Comparison of ENCODE assay signal across 8 mouse cellular contexts in genomic region chr9:15301399-15301798, GRCm38 (mm10). TPM values are rescaled to one million over a fixed set of nuclear protein-coding genes. Genes with fewer than 3 reads are reported as not detected.
DNase-seq lines count a peak whose midpoint lies in the region; ATAC-seq and TF ChIP-seq lines count a peak whose summit lies in the region.

No protein-coding gene starts in this region.

- H3K4me3 ChIP-seq in embryonic facial prominence, embryonic 14.5 days (ENCODE audit: low read depth, low read length): no peak overlapping the region
- no peak overlapping the region for H3K4me3 ChIP-seq in hindbrain, embryonic 16.5 days (ENCODE audit: low read length)
- H3K4me3 ChIP-seq in liver, adult 2 months (ENCODE audit: insufficient read depth, low read depth, low read length): peak overlapping the region; percentile 54

- no peak; the same call in 1 of the 2 replicates for ATAC-seq in embryonic facial prominence, embryonic 14.5 days (ENCODE audit: low read depth)
- ATAC-seq in hindbrain, embryonic 16.5 days: no peak

- peak; percentile 6 for DNase-seq in left cerebral cortex, postnatal 4 days
- no peak for DNase-seq in left cerebral cortex, adult 8-10 months (ENCODE audit: low spot score in 2 of 2)
- peak; percentile 55 for DNase-seq in embryonic facial prominence, embryonic 14.5 days (ENCODE audit: low spot score)
- peak; percentile 98 for DNase-seq in liver, adult 2 months (ENCODE audit: extremely low read depth, low read depth, low spot score)
- peak; percentile 9 for DNase-seq in splenic B cell, adult 2 months (ENCODE audit: low read depth, low spot score)
- DNase-seq in frontal cortex, postnatal 14 days (ENCODE audit: low spot score in 2 of 2): no peak
- DNase-seq in right cerebral cortex, postnatal 36 days (ENCODE audit: low spot score in 2 of 2): no peak

- TF ChIP-seq POLR2A in liver, adult 2 months (IDR thresholded peaks at IDR 0.05; ENCODE audit: extremely low read depth, insufficient read depth, low read length): peak; percentile 49; the same call in 1 of the 2 replicates

- H3K4me1 ChIP-seq in embryonic facial prominence, embryonic 14.5 days (ENCODE audit: control insufficient read depth, insufficient read depth, low read length): peaks cover 2% of the 10 kb centered on the region; the same call in 1 of the 2 replicates
- peaks cover 3% of the 10 kb centered on the region for H3K4me1 ChIP-seq in hindbrain, embryonic 16.5 days (ENCODE audit: control insufficient read depth, insufficient read depth, low read depth, low read length)
- peaks cover 14% of the 10 kb centered on the region for H3K4me1 ChIP-seq in liver, adult 2 months (ENCODE audit: control insufficient read depth, insufficient read depth, low read length)

- no peak overlapping the region for H3K9ac ChIP-seq in embryonic facial prominence, embryonic 14.5 days (ENCODE audit: low read depth, low read length)
- no peak overlapping the region for H3K9ac ChIP-seq in hindbrain, embryonic 16.5 days (ENCODE audit: low read depth, low read length)
- H3K9ac ChIP-seq in liver, adult 2 months (ENCODE audit: low read depth, low read length): peak overlapping the region; percentile 68

- intact Hi-C loops in left cerebral cortex, postnatal 4 days (cut with DNase I): no loop called here

- peaks cover 2% of the 10 kb centered on the region; the same call in 1 of the 2 replicates for H3K79me2 ChIP-seq in liver, adult 2 months (ENCODE audit: control insufficient read depth, insufficient read depth, low read length)

- H3K4me2 ChIP-seq in embryonic facial prominence, embryonic 14.5 days (ENCODE audit: low read depth, low read length): no peak overlapping the region
- peak overlapping the region; percentile 26; the same call in 1 of the 2 replicates for H3K4me2 ChIP-seq in hindbrain, embryonic 16.5 days (ENCODE audit: low read length)

- H3K27ac ChIP-seq in embryonic facial prominence, embryonic 14.5 days (replicated peaks; ENCODE audit: low read depth, low read length): peak overlapping the region; percentile 59; the same call in 1 of the 2 replicates
- H3K27ac ChIP-seq in hindbrain, embryonic 16.5 days (ENCODE audit: low read depth, low read length): 0 out of 2 replicates have a peak overlapping the region, but pooled peaks have one; percentile 8
- peak overlapping the region; percentile 71 for H3K27ac ChIP-seq in liver, adult 2 months (replicated peaks; ENCODE audit: insufficient read depth, low read depth, low read length)

- no peak for TF ChIP-seq CTCF in liver, adult 2 months (IDR thresholded peaks at IDR 0.05; ENCODE audit: low read depth, low read length)

- WGBS in embryonic facial prominence, embryonic 14.5 days: 22% methylated on average over 6 of the region's 6 CpGs
- whole genome bisulfite sequencing in hindbrain, embryonic 16.5 days: 51% methylated on average over 6 of the region's 6 CpGs
- WGBS in liver, adult 2 months: 3% methylated on average over 6 of the region's 6 CpGs

- H3K36me3 ChIP-seq in embryonic facial prominence, embryonic 14.5 days (ENCODE audit: control insufficient read depth, insufficient read depth, low read length): peaks cover under 1% of the 10 kb centered on the region; the same call in 1 of the 2 replicates
- no peaks in the 10 kb centered on the region; the same call in 1 of the 2 replicates for H3K36me3 ChIP-seq in hindbrain, embryonic 16.5 days (ENCODE audit: control insufficient read depth, insufficient read depth, low read length)
- peaks cover 10% of the 10 kb centered on the region for H3K36me3 ChIP-seq in liver, adult 2 months (ENCODE audit: control insufficient read depth, insufficient read depth, low read length)
- no peaks in the 10 kb centered on the region for H3K36me3 ChIP-seq in splenic B cell, adult 2 months (ENCODE audit: control insufficient read depth, insufficient read depth, low read length, poor library complexity, severe bottlenecking)

- no peaks in the 10 kb centered on the region for H3K27me3 ChIP-seq in embryonic facial prominence, embryonic 14.5 days (replicated peaks; ENCODE audit: control insufficient read depth, insufficient read depth, low read length)
- no peaks in the 10 kb centered on the region for H3K27me3 ChIP-seq in hindbrain, embryonic 16.5 days (replicated peaks; ENCODE audit: control insufficient read depth, insufficient read depth, low read length)
- H3K27me3 ChIP-seq in liver, adult 2 months (ENCODE audit: control insufficient read depth, insufficient read depth, low read length): no peaks in the 10 kb centered on the region
- H3K27me3 ChIP-seq in splenic B cell, adult 2 months (ENCODE audit: control insufficient read depth, insufficient read depth, low read length, poor library complexity, severe bottlenecking): no peaks in the 10 kb centered on the region

- H3K9me3 ChIP-seq in embryonic facial prominence, embryonic 14.5 days (ENCODE audit: control insufficient read depth, low read length): no peaks in the 10 kb centered on the region
- no peaks in the 10 kb centered on the region for H3K9me3 ChIP-seq in hindbrain, embryonic 16.5 days (ENCODE audit: control insufficient read depth, low read length)

RNA-seq across cellular contexts. Expression of gene Taf1d, which starts 4.6 kb away (rescaled TPM):
- 10 to 100 TPM; 66.8 to 67.2 TPM for total RNA-seq in left cerebral cortex, postnatal 4 days (2021)
- 10 to 100 TPM; 26.4 to 37.9 (median 30.5) TPM for total RNA-seq in left cerebral cortex, adult 8-10 months (2022)
- polyA plus RNA-seq in embryonic facial prominence, embryonic 14.5 days (2014; fragmentation: Nextera tagmentation; extraction: Ambion mirVana): 66.5 and 69.2 TPM in 2 replicates
- polyA plus RNA-seq in hindbrain, embryonic 16.5 days (2015; fragmentation: Nextera tagmentation; extraction: Ambion mirVana): 36.4 and 40.4 TPM in 2 replicates
- 179 and 188 TPM in 2 replicates for total RNA-seq in liver, adult 2 months (2014; rRNA removed)
- polyA plus RNA-seq in liver, adult 2 months (2012; rRNA removed): 4.1 and 6.8 TPM in 2 replicates

RNA-seq across cellular contexts. Expression of gene 4931406C07Rik, which starts 4.8 kb away (rescaled TPM):
- 10 to 100 TPM; 29.3 to 31.1 TPM for total RNA-seq in left cerebral cortex, postnatal 4 days (2021)
- total RNA-seq in left cerebral cortex, adult 8-10 months (2022): 10 to 100 TPM; 20.0 to 22.6 (median 21.8) TPM
- 9.5 and 10.1 TPM in 2 replicates for polyA plus RNA-seq in embryonic facial prominence, embryonic 14.5 days (2014; fragmentation: Nextera tagmentation; extraction: Ambion mirVana)
- 13.7 and 14.3 TPM in 2 replicates for polyA plus RNA-seq in hindbrain, embryonic 16.5 days (2015; fragmentation: Nextera tagmentation; extraction: Ambion mirVana)
- total RNA-seq in liver, adult 2 months (2014; rRNA removed): 122 and 174 TPM in 2 replicates
- polyA plus RNA-seq in liver, adult 2 months (2012; rRNA removed): 48.2 and 56.1 TPM in 2 replicates

RNA-seq across cellular contexts. Expression of gene Med17, which starts 21.7 kb away (rescaled TPM):
- 10 to 100 TPM; 34.1 to 38.6 TPM for total RNA-seq in left cerebral cortex, postnatal 4 days (2021)
- total RNA-seq in left cerebral cortex, adult 8-10 months (2022): 10 to 100 TPM; 34.6 to 43.3 (median 39.4) TPM
- polyA plus RNA-seq in embryonic facial prominence, embryonic 14.5 days (2014; fragmentation: Nextera tagmentation; extraction: Ambion mirVana): 30.1 and 35.5 TPM in 2 replicates
- polyA plus RNA-seq in hindbrain, embryonic 16.5 days (2015; fragmentation: Nextera tagmentation; extraction: Ambion mirVana): 25.8 and 31.9 TPM in 2 replicates
- total RNA-seq in liver, adult 2 months (2014; rRNA removed): 8.5 and 10.7 TPM in 2 replicates
- polyA plus RNA-seq in liver, adult 2 months (2012; rRNA removed): 12.6 and 12.9 TPM in 2 replicates

RNA-seq across cellular contexts. Expression of gene Cep295, which starts 56.2 kb away (rescaled TPM):
- total RNA-seq in left cerebral cortex, postnatal 4 days (2021): 10 to 100 TPM; 31.7 to 33.5 TPM
- total RNA-seq in left cerebral cortex, adult 8-10 months (2022): 10 to 100 TPM; 24.2 to 28.0 (median 26.1) TPM
- 14.1 and 14.9 TPM in 2 replicates for polyA plus RNA-seq in embryonic facial prominence, embryonic 14.5 days (2014; fragmentation: Nextera tagmentation; extraction: Ambion mirVana)
- polyA plus RNA-seq in hindbrain, embryonic 16.5 days (2015; fragmentation: Nextera tagmentation; extraction: Ambion mirVana): 10.7 and 11.8 TPM in 2 replicates
- total RNA-seq in liver, adult 2 months (2014; rRNA removed): 3.8 and 4.9 TPM in 2 replicates
- polyA plus RNA-seq in liver, adult 2 months (2012; rRNA removed): 0.47 and 1.5 TPM in 2 replicates

Comparison
In these comparisons a context has a peak if more than half of its experiments do, and no peak if none do; other contexts are left out.
1. DNase-seq: peak in left cerebral cortex, postnatal 4 days (single experiment), embryonic facial prominence, embryonic 14.5 days (single experiment), liver, adult 2 months (single experiment) and splenic B cell, adult 2 months (single experiment); none in left cerebral cortex, adult 8-10 months (0 of 2), frontal cortex, postnatal 14 days (0 of 2) and right cerebral cortex, postnatal 36 days (0 of 2).
2. H3K27ac ChIP-seq: peak in every context shown above with its lines; median percentile 71 in liver, adult 2 months; 59 in embryonic facial prominence, embryonic 14.5 days; 8 in hindbrain, embryonic 16.5 days.